Mouse (Mus musculus) cerebellum, postnatal 14 days (tissue): ENCODE measurements around the gene Hoxd4.

ENCODE experiments used
- DNase-seq, 2 experiments: peaks; one replicate each; pipeline ENCODE4 v3.0.0; 2021; ENCODE audit warnings: mixed read lengths in 2 of 2

Hoxd4 gene

DNA sequence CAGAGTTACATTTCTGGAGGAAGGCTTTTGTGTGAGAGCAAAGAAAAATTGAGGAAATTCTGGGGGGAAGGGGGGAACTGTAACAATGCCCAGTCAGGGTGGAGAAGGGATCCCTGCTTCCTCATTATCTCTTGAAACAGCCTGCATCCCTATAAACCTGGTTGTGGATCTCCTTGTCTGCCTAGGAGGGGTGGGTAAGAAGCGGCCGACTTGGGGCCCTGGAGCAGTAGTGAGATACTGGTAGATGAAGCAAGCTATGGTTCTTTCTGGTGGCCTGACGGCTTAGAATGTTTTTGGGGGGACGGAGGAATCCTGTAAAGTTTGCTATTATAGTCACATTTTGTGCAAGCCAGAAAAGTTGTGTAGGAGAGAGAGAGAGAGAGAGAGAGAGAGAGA is 18.3 kb upstream of the Hoxd4 start:
- no peak for DNase-seq

DNA sequence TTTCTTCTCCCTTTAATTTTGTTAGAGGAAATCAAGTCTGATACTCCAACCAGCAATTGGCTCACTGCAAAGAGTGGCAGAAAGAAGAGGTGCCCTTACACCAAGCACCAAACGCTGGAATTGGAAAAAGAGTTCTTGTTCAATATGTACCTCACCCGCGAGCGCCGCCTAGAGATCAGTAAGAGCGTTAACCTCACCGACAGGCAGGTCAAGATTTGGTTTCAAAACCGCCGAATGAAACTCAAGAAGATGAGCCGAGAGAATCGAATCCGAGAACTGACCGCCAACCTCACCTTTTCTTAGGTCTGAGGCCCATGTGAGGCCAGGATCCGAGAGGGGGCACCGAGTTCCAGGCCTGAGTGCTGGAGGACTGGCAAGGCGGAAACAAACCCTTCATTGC is 17.7 kb upstream of the Hoxd4 start:
- DNase-seq, result peak in 1 of 2 experiments; percentile 24

DNA sequence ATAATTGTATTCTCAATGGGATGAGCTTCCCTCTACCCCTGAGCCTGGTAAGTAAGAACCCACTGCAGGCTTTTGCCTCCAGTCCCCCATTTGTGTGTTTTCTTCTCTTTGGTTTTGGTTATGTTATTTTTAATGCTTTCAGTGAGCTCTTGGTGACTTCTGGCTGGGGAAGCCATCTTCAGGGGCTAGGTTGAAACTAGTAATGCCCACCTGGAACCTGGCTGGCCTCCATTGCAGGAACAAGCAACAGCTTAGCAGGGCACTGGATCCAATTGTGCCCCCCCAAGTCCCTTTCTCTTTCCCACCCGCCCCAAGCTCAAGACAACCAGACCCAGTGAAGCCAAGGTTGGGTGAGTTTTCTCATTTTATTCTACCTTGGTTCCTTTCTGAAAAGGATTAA is 16.3 kb upstream of the Hoxd4 start:
- DNase-seq, result no peak

DNA sequence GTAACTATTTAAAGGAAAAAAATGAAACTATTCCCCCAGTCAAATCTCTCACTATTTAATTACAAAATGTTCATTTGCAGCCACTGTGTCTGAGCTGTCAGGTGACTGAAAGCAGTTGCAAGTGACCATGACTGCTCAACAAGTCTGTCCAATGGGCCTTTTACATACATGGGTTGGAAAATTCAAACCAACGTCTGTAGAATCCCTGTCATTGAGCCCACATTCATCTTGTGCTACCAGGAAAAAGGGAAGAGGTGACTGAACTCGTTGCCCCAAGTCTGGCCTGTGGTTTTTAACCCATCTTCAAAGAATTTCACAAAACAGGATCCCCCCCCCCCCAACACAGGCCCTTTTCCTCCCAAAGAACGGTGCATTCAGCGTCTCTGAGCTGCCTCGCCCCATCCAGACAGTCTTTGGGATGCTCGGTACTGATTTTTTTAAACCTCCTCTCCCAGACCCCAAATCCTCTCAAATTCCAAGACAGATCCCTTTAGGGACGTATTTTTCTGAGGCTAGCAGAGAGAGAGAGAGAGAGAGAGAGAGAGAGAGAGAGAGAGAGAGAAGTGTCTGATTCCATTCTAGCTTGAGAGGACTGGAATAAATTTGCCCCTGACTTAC is 15.8 kb upstream of the Hoxd4 start:
- no peak for DNase-seq

- peak in 1 of 2 experiments; percentile 8 for DNase-seq
These were observed 15.0 kb upstream of the Hoxd4 start for GRCm38 (mm10) chr2:74696442-74697335.

DNA sequence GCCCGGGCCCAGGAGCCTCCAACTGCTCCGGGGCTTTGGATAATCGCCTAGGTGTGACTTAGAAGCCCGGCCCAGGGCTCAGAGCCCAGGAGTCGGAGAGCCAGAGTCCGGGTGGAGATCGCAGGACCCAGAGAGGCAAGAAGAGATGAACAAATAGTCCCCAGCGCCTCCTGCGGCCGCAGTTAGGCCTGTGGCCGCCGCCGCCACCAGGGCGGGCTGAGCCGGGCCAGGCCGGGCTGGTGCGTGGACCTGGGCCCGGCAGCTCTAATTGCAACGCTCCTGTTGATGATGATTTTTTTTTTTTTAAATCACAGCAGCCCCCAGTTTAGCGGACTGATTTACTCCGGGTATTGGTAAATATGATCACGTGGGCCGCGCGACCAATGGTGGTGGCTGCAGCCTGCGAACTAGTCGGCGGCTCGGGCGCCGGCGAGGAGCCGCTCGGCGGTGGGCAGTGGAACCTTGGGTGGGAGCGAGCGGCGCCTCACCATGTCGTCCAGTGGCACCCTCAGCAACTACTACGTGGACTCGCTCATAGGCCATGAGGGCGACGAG is 14.1 kb upstream of the Hoxd4 start, which contains the start of gene Hoxd9:
Gene Hoxd9 (plus strand): TSS at position 161 of the 555 bp plus-strand sequence.
- DNase-seq, result peak in 1 of 2 experiments; percentile 39

DNA sequence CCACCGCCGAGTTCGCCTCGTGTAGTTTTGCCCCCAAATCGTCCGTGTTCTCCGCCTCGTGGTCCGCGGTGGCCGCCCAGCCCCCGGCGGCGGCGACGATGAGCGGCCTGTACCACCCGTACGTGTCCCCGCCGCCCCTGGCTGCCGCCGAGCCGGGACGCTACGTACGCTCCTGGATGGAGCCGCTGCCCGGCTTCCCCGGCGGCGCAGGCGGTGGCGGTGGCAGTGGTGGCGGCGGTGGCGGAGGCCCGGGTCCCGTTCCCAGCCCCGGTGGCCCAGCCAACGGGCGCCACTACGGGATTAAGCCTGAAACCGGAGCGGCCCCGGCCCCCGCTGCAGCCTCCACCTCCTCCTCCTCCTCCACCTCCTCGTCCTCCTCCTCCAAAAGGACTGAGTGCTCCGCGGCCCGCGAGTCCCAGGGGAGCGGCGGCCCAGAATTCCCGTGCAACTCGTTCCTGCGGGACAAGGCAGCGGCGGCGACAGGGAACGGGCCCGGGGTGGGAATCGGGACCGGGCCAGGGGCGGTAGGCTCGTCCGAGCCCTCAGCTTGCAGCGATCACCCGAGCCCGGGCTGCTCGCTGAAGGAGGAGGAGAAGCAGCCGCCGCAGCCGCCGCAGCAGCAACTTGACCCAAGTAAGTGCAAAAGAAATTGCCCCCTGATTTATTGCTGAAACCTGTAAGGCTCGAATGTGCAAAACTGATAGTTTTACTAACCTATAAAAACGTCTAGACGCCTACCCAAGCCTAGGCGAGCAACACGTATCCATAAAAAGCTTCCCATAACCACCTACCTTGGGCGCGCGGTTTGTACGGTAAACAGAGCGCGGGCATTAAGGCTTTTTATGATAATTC is 13.3 kb upstream of the Hoxd4 start:
- DNase-seq, result peak in 1 of 2 experiments; percentile 26

DNA sequence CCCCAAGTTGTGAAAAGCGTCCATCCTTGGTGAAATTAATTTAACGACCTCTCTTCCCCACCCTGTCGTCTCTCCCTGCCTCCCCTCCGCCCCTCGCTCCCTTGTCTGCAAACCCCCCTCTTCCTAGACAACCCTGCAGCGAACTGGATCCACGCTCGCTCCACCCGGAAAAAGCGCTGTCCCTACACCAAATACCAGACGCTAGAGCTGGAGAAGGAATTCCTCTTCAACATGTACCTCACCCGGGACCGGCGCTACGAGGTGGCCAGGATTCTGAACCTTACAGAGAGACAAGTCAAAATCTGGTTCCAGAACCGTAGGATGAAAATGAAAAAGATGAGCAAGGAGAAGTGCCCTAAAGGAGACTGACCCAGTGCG is 12.7 kb upstream of the Hoxd4 start:
- peak; percentile 17 to 30 for DNase-seq

DNA sequence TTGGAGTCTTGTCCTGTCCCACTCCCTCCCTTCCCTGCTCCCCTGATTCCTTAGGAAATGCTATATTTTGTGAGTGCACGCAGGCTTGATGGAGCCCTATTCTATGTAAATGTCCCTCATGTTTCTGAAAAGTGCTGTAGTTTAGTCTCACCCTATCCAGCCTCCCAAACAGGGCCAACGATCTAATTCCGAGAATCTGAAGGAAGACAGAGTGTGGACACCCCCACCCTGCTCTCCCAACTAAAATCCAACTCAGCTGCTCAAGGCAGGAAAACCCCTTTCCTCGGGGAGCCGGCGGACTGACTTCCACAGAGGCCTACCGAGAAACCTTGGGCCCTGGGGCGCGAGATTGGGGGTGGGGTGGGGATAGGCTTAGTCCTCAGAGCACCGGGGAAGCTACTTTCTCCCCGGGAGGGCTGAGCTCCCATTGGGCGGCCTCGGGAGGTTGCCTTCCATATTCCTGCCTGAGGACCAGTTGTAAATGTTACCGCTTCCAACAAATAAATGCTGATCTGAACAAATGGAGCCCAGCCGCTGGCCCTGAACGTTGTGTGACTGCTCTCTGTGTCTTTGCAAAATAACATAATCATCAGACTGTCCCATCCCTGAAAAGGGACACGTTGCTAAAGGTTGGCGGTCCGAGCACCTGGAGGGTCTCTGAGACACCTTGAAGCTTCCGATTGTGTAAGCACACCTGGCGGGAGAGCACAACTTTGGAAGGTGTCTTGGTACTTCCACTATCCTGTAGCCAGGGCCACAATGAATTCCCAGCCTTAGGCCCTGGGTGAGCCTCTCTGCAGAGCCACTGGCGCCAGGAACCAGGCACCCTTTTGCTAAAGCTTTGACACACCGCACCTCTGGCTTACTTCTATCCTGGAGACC is 11.8 kb upstream of the Hoxd4 start:
- peak in 1 of 2 experiments; percentile 20 for DNase-seq

GRCm38 (mm10) chr2:74700546-74701112 is 11.1 kb upstream of the Hoxd4 start:
- peak in 1 of 2 experiments; percentile 11 for DNase-seq

- peak; percentile 89 to 92 for DNase-seq
These were observed 9.5 kb upstream of the Hoxd4 start for GRCm38 (mm10) chr2:74701949-74702819.

DNA sequence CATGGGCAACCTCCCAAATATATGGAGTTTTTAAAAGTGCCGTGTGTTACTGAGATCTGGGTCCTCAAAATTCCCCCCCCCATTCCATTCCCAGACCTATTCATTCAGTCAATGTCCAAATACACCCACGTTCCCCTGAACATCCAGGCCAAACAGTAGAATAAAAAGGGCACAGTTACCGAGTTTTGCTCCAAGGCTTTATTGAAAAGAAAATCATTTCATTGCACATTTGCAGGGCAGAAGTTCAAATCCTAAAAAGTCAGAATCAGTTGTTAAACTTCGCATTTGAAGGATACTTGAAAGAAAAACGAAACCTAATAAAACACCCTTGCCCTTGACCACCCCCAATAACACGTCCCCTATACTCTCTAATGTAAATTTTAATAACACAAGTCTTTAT is 8.9 kb upstream of the Hoxd4 start:
- no peak for DNase-seq

GRCm38 (mm10) chr2:74703317-74703716 is 8.4 kb upstream of the Hoxd4 start:
- DNase-seq, result peak in 1 of 2 experiments; percentile 20

DNA sequence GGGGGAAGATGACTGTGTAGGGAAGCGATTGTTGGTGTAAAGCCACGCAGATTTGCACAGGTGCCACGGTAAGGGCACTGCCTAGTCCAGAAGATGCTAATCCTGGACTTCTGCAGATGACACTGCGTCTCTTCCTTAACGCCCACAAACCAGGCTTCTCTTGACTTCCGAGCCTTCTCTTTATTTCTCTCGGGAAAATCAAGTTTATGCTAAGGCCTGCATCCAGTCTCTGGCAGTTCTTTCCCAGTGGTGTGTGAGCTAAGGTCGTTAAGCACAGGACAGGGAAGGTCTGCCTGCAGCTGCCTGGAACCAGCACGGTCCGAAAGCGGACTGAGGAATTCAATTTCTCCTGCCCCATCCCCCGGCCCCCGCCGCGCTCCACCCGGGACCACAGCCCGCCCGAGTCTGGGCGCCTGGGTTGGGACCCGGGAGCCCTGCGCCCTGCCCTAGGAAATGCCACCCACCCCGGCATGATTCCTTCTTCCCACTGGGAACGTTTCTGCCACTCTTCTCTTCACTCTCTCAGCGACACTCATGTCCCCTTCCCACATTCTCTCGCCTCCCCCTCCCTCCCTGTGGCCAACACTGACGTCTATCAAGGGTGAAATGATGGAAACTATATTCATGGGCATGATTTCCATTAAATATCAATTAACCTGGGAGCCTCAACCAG is 7.9 kb upstream of the Hoxd4 start:
- peak in 1 of 2 experiments; percentile 12 for DNase-seq

DNA sequence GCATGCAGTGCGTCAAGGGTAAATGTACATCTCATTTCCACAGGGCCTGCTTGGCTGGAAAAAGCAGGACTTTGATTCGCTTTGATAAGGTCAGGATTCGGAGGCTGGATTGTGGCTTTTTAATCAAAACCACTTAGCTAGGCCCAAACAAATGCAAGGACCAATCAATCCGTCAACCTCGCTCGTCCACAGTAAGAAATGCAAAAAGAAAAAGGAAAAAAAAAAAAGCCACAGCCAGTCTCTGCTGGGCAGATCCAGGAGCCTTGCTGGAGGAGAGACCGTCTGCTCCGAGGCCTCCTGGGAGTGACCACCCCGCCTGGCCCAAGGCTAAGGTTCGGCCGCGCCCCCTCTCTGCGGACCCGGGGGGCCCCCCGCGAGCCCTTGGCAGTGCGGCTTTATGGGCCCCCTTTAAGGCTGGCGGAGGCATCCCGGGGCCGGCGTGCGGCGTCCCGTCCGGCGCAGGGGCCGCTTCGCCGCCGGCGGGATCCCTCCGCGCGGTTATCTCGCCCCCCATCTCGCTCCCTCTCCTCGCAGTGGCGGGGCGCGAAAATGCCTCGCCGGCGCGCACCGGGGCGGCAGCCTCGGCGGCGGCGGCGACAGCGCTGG is 7.2 kb upstream of the Hoxd4 start, which contains the start of gene Hoxd8:
Gene Hoxd8 (plus strand): TSS at position 223 of the 606 bp plus-strand sequence.
- no peak for DNase-seq

GRCm38 (mm10) chr2:74704999-74705466 is 6.7 kb upstream of the Hoxd4 start:
- DNase-seq, result no peak

DNA sequence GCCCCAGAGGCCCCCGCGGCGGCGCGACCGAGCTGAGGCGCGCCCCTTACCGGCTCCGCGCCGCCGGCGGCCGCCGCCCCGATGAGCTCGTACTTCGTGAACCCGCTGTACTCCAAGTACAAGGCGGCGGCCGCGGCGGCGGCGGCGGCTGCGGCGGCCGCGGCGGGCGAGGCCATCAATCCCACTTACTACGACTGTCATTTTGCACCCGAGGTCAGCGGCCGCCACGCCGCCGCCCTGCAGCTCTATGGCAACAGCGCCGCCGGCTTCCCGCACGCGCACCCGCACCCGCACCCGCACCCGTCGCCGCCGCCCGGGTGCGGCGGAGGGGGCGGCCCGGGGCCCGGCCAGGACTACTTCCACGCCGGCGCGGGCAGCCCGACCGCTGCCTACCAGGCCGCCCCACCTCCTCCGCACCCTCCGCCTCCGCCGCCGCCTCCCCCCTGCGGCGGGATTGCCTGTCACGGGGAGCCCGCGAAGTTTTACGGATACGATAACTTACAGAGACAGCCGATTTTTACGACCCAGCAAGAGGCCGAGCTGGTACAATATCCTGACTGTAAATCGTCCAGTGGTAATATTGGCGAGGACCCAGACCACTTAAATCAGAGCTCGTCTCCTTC is 6.2 kb upstream of the Hoxd4 start:
- peak in 1 of 2 experiments; percentile 14 for DNase-seq

DNA sequence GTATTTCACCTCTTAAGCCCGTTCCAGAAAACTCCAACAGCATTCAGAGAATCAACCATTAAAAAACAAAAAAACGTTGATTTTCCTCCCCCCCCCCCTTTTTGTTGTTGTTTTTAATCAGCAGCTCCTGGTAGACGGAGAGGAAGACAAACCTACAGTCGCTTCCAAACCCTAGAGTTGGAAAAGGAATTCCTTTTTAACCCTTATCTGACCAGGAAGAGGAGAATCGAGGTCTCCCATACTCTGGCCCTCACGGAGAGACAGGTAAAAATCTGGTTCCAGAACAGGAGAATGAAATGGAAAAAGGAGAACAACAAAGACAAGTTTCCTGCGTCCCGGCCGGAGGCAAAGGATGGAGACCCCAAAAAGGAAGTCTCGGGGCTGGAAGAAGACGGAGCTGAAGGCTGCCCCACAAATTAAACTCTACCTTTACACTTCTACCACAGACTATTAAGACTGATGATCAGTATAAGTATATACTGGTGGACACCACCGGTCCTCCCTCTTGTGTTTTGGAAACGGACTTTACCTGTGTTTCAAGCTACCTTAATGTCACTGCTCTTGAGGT is 5.3 kb upstream of the Hoxd4 start:
- no peak for DNase-seq
